Mouse (Mus musculus) intestine, embryonic 15.5 days (tissue): ENCODE data around the gene Cbfa2t3. TPM values are rescaled to one million over a fixed set of nuclear protein-coding genes. Genes with fewer than 3 reads are reported as not detected.
A peak's percentile ranks its signal among the peaks of the same experiment; 100 is the strongest.

Experiments used
- ATAC-seq: fragments of 200-750 bp; cut with Nextera tagmentation; 2 replicates; pipeline ENCODE4 v1.8.0; 2017; ENCODE audit warnings: moderate TSS enrichment, moderate library complexity
- H3K27ac ChIP-seq: fragments of 300-500 bp; sonication (generic); 2 replicates; pipeline ENCODE4 v1.5.1; 2015; ENCODE audit warnings: mild to moderate bottlenecking, inconsistent platforms
- H3K27me3 ChIP-seq: fragments of 300-500 bp; sonication (generic); replicated peaks from 2 replicates; pipeline ENCODE4 v1.6.1; 2015; ENCODE audit warnings: inconsistent platforms
- H3K36me3 ChIP-seq: fragments of 300-500 bp; sonication (generic); 2 replicates; pipeline ENCODE4 v1.6.1; 2015; ENCODE audit warnings: inconsistent platforms
- H3K4me1 ChIP-seq: fragments of 300-500 bp; sonication (generic); replicated peaks from 2 replicates; pipeline ENCODE4 v1.6.1; 2015; ENCODE audit warnings: inconsistent platforms
- H3K4me2 ChIP-seq: fragments of 300-500 bp; sonication (generic); replicated peaks from 2 replicates; pipeline ENCODE4 v1.6.1; 2015; ENCODE audit warnings: mild to moderate bottlenecking, inconsistent platforms
- H3K4me3 ChIP-seq: fragments of 300-500 bp; sonication (generic); replicated peaks from 2 replicates; pipeline ENCODE4 v1.5.1; 2015; ENCODE audit warnings: inconsistent platforms
- H3K9ac ChIP-seq: fragments of 300-500 bp; sonication (generic); 2 replicates; pipeline ENCODE4 v1.6.1; 2015; ENCODE audit warnings: inconsistent platforms
- H3K9me3 ChIP-seq: fragments of 300-500 bp; sonication (generic); 2 replicates; pipeline ENCODE4 v1.6.1; 2016; ENCODE audit warnings: inconsistent platforms
- WGBS: fragments of 180-500 bp; shearing (Covaris S2); methylation state at CpG from one replicate; pipeline ENCODE4 v1.1.7; 2015; 5-methylcytosine and 5-hydroxymethylcytosine counted together
- polyA plus RNA-seq: library from polyadenylated mRNA; unstranded; fragments of >200 nt; fragmentation: Nextera tagmentation; extraction: Ambion mirVana; gene quantifications from 2 replicates; pipeline ENCODE4 v1.2.1, GENCODE M21; 2015

Cbfa2t3 gene
- polyA plus RNA-seq, 1 experiment from 2014 or later: 4.6 TPM

DNA sequence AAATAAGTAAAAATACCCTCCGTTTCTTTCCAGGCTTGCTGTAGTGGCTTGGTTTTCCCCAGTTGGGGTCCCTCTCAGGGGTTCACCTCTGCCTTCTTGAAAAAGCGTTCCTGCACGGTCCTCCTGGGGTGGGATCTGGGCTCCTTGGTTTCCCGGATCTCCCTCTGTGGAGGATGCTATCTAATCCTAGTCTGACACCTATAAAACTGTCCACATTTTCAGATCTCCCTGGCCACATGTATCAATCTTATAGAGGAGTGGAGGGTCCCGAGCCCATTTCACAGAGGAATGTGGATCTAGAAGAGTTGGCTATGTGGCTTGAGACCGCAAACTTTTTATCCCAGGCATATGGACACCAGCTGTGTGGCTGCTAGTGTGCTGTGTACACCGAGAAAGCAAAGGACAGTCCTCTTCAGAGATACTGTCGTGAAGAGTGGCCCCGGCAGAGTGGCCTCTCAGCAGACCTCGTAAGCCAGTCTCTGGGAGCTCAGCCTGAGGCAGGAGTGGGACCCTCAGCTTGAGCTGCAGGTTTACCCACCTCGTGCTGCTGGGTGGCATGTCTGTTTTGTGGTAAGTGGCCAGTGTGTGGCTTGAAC, 19.5 kb downstream of the Cbfa2t3 start:
- H3K27me3 ChIP-seq: peaks cover 60% of the 10 kb centered on the region
- no peaks in the 10 kb centered on the region for H3K9me3 ChIP-seq
- peaks cover 16% of the 10 kb centered on the region for H3K4me1 ChIP-seq
- H3K4me3 ChIP-seq: 0 out of 2 replicates have a peak overlapping the region, but pooled peaks have one; percentile 67
- 31% methylated on average over 11 of the region's 11 CpGs for WGBS
- H3K27ac ChIP-seq: no peak overlapping the region
- peak overlapping the region; percentile 97 for H3K4me2 ChIP-seq
- no peak overlapping the region for H3K9ac ChIP-seq
- no peak for ATAC-seq
- no peaks in the 10 kb centered on the region for H3K36me3 ChIP-seq

DNA sequence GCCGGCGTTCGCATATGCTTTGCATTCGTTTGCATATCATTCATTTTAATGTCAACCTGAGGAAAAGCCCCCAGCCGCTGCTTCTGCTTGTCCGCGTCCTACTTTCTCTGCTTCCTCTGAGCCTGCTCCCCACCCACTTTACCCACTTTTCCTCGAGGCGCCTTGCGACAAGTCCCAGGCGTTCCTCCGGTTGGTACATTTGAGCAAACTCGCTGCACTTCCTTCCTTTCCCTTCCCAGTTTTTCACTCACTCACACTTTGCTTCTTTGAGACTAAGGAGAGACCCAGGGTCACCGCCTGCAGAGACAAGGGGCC, 20.1 kb downstream of the Cbfa2t3 start:
- peaks cover 19% of the 10 kb centered on the region for H3K4me1 ChIP-seq
- peak overlapping the region; percentile 97 for H3K4me2 ChIP-seq
- no peaks in the 10 kb centered on the region for H3K36me3 ChIP-seq
- H3K27ac ChIP-seq: peak overlapping the region; percentile 57
- peak overlapping the region; percentile 67 for H3K4me3 ChIP-seq
- 3% methylated on average over 14 of the region's 14 CpGs for WGBS
- peaks cover 61% of the 10 kb centered on the region for H3K27me3 ChIP-seq
- ATAC-seq: no peak
- H3K9ac ChIP-seq: no peak overlapping the region
- H3K9me3 ChIP-seq: no peaks in the 10 kb centered on the region

DNA sequence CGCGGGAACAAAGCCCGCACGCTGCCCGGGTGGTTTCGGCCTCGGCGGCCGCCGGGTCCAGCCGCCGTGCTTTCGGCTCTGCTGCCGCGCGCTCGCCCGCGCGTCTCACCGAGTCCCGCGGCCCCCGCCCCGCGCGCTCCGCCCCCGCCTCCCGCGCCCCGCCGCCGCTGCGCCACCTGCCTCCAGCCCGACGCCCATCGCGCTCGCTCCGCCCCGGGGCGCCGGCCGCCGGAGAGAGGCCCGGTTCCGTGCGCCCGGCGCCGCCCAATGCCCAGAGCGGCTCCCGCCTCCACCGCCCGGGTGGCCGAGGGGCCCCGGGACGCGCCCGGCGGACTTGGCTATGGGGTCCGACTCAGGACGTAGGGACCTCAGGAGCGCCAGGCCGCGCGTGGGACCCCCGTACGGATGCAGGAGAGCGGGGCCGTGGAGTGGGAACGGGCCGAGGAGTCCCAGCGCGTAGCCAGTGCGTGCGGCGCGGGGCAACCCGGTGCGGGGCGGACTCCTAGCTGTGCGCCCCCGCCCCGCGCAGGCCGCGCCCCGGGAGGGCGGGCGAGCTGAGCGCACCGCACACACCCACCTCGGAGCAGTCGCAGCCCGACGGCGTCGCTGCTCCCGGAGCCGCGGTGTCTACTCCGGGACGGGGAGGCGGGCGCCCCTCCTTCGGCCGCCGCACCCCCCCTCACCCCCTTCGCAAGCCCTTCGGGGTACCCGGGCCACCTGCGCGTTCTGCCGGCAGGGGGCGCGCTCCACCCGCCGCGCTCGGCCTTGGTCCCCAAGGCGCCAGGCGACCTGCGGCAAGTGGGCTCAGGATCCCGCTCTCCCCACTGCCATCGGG, 20.6 kb downstream of the Cbfa2t3 start:
- H3K36me3 ChIP-seq: no peaks in the 10 kb centered on the region
- under 1% methylated on average over 107 of the region's 127 CpGs for WGBS
- peaks cover 20% of the 10 kb centered on the region for H3K4me1 ChIP-seq
- peak overlapping the region; percentile 57 for H3K27ac ChIP-seq
- peak overlapping the region; percentile 66 for H3K9ac ChIP-seq
- H3K9me3 ChIP-seq: no peaks in the 10 kb centered on the region
- peaks cover 61% of the 10 kb centered on the region for H3K27me3 ChIP-seq
- ATAC-seq: peak; percentile 90
- peak overlapping the region; percentile 67 for H3K4me3 ChIP-seq
- peak overlapping the region; percentile 97 for H3K4me2 ChIP-seq

DNA sequence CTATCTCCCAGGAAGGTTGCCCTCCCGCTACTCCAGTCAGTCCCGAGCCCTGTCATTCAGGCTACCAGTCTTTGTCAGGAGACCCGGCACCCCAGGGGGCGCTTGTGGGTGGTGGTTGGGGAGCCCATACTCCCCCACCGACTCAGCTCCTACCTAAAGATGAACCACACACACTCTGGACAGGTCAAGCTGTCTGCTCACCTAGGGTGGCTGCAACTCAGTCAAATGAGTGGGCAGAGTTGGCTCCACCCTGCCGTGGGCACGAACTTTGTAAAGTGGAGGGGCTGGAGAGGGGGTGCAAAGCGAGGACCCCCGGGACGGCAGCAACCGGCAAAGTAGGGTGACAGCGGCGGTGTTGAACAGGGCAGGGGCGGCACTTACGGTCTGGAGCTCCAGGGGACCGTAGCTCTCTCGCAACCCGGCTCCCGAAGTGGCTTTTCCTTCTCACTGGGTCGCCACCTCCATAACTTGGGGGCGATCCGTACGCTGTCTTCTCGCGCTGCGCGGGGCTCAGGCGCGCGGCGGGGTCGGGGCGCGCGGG, 21.4 kb downstream of the Cbfa2t3 start:
- Histone ChIP-seq H3K4me2 (peak overlapping the region; percentile 97), H3K27ac (0 out of 2 replicates have a peak overlapping the region, but pooled peaks have one; percentile 48), H3K9me3 (no peaks in the 10 kb centered on the region), H3K4me1 (peaks cover 21% of the 10 kb centered on the region), H3K27me3 (peaks cover 67% of the 10 kb centered on the region), H3K4me3 (peak overlapping the region; percentile 67), H3K36me3 (no peaks in the 10 kb centered on the region), H3K9ac (peak overlapping the region; percentile 66)
- peak; percentile 6; the same call in 1 of the 2 replicates for ATAC-seq
- 2% methylated on average over 35 of the region's 35 CpGs for WGBS

DNA sequence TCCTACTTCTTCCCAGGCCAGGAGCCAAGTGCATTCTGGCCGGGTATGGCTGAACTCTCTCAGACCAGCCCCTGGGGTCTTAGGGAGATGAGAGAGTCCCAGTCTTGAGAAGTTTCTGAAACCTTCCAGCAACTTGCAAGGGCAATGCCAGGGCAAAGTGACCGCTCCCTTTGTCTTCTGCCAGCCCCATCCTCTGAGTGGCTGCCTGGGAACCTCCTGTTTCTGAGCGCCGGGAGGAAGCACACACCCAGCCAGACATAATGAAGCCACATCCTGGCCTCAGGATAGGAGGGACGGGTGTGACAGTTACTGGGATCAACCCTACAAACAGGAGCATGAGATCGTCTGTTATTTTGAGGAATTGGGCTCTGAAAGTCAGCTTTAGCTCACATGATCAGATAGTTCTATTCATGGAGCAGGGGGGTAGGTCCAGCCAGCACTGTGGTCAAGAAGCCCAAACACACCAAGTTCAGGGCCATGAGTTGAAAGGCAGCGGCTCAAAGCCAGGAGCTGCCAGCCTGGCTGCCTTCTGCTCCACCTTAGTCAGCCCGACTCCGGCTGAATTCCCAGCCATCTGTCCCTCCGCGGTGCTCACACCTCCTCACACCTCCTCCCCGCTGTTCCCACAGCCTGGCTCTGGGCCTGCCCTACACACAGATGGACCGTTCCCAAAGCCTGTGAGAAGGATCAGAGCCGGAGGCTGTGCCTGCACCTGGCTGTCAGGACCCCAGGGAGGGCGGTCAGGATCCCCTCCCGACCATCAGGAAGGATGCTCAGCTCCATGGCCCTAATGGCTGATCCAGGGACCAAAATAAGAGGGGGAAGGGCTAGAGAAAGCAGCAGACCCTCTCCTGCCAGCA, 22.1 kb downstream of the Cbfa2t3 start:
- Histone ChIP-seq H3K4me1 (peaks cover 21% of the 10 kb centered on the region), H3K9me3 (no peaks in the 10 kb centered on the region), H3K27me3 (peaks cover 71% of the 10 kb centered on the region), H3K4me2 (peak overlapping the region; percentile 97), H3K36me3 (no peaks in the 10 kb centered on the region), H3K27ac (peak overlapping the region; percentile 48; the same call in 1 of the 2 replicates), H3K4me3 (peak overlapping the region; percentile 67), H3K9ac (peak overlapping the region; percentile 66)
- ATAC-seq: peak; percentile 24; the same call in 1 of the 2 replicates
- 13% methylated on average over 16 of the region's 16 CpGs for WGBS

DNA sequence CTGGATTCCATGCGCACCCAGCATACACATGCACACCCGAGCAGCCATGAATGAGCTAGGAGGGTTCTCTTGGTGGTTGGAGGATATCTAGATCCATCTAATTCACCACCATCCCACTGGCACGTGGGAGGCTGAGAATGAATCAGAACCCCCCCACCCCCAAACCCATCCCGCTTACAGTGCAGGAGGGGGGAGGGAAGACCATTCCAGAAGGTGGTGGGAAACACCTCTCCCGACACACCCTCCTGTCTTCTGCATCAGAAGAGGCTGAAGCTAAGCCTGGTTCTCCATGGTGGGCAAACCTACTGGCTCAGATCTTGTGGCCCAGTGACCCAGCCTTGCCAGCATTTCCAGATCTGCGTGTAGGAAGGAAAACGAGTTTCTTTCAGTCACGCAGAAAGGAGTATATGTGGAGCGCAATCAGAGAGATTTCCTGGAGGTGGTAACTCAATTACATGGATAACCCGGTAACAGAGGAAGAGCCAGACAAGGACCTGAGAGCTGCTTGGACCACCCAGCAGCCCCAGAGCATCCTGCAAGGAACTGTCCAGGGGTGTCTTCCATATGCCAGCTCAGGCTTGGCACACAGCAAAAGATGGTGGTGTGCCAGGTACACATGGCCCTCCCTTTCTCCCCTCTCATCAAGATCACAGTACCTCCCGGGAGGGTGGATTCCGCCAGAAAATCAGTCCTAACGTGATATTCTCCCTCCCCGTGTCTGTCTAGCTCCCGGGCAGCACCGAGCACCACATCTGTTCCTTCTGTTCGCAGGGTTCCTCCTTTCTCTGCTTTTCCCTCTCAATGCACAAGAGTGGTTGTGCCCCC, 23.1 kb downstream of the Cbfa2t3 start:
- 84% methylated on average over 17 of the region's 17 CpGs for WGBS
- Histone ChIP-seq H3K36me3 (no peaks in the 10 kb centered on the region), H3K9me3 (no peaks in the 10 kb centered on the region), H3K4me1 (peaks cover 21% of the 10 kb centered on the region), H3K4me2 (peak overlapping the region; percentile 97), H3K4me3 (0 out of 2 replicates have a peak overlapping the region, but pooled peaks have one; percentile 67), H3K9ac (no peak overlapping the region), H3K27me3 (peaks cover 66% of the 10 kb centered on the region), H3K27ac (no peak overlapping the region)
- ATAC-seq: no peak

DNA sequence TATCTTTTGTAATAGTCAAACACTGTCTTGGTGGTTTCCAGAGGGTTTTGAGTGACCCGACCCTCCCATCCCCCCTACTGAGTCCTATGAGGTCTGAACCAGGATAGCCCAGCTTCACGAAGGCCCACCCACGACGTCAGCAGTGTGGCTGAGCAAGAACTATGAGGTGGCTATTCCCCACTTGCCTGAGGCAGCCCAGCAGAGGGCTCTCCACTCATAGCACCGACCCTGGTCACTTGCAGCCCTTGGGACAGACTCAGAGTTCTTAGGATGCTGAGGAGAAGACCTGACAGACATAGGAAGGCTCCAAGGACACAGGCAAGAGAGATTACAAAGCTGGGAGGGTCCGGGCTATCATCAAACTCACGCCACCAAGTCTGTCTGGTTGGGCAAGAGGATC, 23.9 kb downstream of the Cbfa2t3 start:
- Histone ChIP-seq H3K4me2 (no peak overlapping the region), H3K27me3 (peaks cover 60% of the 10 kb centered on the region), H3K4me1 (peaks cover 21% of the 10 kb centered on the region), H3K27ac (no peak overlapping the region), H3K36me3 (no peaks in the 10 kb centered on the region), H3K9ac (no peak overlapping the region), H3K4me3 (no peak overlapping the region), H3K9me3 (no peaks in the 10 kb centered on the region)
- ATAC-seq: no peak
- 44% methylated on average over 7 of the region's 7 CpGs for WGBS

DNA sequence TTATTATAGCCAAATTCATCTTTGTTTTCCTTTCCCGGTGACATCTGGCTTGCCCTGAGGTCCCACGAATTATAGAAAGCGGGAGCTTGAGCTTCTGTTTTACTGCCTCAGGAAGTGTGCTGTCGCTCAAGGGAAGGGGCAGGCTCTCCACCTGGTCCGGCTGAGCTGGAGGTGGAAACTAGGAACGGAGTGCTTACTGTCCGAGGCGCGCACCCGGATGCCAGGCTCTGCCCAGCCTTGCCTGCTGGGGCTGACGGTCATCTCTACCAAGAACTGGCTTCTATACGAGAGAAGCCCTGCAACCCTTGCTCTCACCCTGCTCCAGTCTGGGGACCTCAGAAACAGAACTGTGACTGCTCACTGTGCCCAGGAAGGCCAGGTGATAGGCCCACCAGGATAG, 24.9 kb downstream of the Cbfa2t3 start:
- Histone ChIP-seq H3K9me3 (no peaks in the 10 kb centered on the region), H3K27ac (no peak overlapping the region), H3K4me3 (no peak overlapping the region), H3K9ac (no peak overlapping the region), H3K4me1 (peaks cover 21% of the 10 kb centered on the region), H3K4me2 (no peak overlapping the region), H3K36me3 (no peaks in the 10 kb centered on the region), H3K27me3 (peaks cover 51% of the 10 kb centered on the region)
- WGBS: 70% methylated on average over 12 of the region's 12 CpGs
- ATAC-seq: no peak

DNA sequence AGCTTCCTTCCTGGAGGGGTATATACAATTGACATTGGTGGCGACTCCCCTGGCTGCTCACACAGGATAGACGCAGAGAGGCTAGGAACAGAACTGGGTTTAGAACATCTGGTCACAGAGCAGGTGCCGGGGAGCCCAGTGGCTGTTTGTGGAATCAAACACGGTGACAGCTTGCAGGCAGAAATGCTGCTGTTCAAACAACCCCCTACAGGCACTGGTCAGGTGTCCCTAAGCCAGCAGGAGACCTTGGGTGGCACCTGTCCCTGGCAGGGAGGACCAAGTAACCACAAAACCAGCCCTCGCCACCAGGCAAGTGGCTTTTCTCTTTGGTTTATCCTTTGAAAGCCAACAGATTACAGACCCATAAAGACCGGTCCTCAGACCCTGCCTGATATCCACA, 27.0 kb downstream of the Cbfa2t3 start:
- Histone ChIP-seq H3K27me3 (peaks cover 31% of the 10 kb centered on the region), H3K27ac (no peak overlapping the region), H3K4me1 (peaks cover 16% of the 10 kb centered on the region), H3K9ac (no peak overlapping the region), H3K9me3 (no peaks in the 10 kb centered on the region), H3K4me3 (no peak overlapping the region), H3K4me2 (no peak overlapping the region), H3K36me3 (no peaks in the 10 kb centered on the region)
- 65% methylated on average over 6 of the region's 6 CpGs for WGBS
- ATAC-seq: no peak

DNA sequence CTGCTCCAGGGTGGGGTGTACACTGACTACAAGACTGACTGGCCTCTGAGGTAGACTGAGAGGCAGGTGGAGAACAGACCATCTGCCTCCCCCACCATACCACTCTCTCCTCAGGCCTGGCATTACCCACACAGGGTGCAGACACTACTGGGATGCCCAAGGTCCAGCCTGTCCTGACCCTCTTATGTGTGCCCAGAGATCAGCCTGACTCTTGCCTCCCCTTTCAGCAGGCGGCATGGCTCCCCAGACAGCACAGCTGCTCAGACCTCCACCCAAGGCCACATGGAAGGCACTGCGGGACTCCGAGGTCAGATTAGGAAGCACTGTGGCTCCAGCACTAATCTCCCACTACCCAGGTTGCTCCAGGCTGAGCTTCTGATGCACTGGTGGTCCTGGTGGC, 28.2 kb downstream of the Cbfa2t3 start:
- Histone ChIP-seq H3K4me3 (no peak overlapping the region), H3K36me3 (no peaks in the 10 kb centered on the region), H3K9me3 (no peaks in the 10 kb centered on the region), H3K27me3 (peaks cover 21% of the 10 kb centered on the region), H3K4me1 (peaks cover 26% of the 10 kb centered on the region), H3K27ac (no peak overlapping the region), H3K4me2 (no peak overlapping the region), H3K9ac (no peak overlapping the region)
- 83% methylated on average over 3 of the region's 3 CpGs for WGBS
- no peak for ATAC-seq

DNA sequence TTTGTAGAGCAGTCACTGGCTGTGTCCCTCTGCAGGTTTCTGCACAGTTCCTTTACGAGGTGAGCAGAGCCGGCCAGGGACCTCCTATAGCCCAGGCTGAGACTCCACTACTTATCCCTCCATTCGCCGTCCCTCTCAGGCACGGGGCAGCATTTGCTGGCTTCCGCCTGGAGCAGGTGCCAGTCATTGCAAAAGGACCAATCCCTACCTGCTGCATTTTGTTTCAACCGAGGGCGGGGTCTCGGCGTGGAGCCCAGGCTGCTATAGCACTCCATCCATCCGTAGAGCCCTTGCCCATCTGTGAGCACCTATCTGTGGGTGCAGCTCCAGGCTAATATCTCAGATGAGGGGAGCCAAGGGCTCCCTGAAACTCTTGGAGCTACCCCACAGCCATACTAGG, 28.9 kb downstream of the Cbfa2t3 start:
- Histone ChIP-seq H3K4me3 (no peak overlapping the region), H3K9ac (no peak overlapping the region), H3K4me1 (peaks cover 32% of the 10 kb centered on the region), H3K27ac (no peak overlapping the region), H3K9me3 (no peaks in the 10 kb centered on the region), H3K4me2 (no peak overlapping the region), H3K27me3 (peaks cover 21% of the 10 kb centered on the region), H3K36me3 (no peaks in the 10 kb centered on the region)
- no peak for ATAC-seq
- 30% methylated on average over 11 of the region's 11 CpGs for WGBS
